Mouse (Mus musculus) testis, adult 2 months (tissue): ENCODE results near the gene Fstl4.

Experiments used
- CTCF ChIP-seq: fragments of 200-500 bp; IDR thresholded peaks from 2 replicates; pipeline ENCODE4 v1.5.1; 2012; ENCODE audit warnings: low read depth, mild to moderate bottlenecking, inconsistent platforms, low read length, moderate library complexity; ENCODE audit not compliant: control insufficient read depth, insufficient read depth, insufficient replicate concordance
- POLR2A ChIP-seq: fragments of 200-500 bp; IDR thresholded peaks from 2 replicates; pipeline ENCODE4 v1.6.1; 2012; ENCODE audit warnings: low read depth, mild to moderate bottlenecking, inconsistent platforms, low read length, moderate library complexity; ENCODE audit not compliant: control insufficient read depth

DNA sequence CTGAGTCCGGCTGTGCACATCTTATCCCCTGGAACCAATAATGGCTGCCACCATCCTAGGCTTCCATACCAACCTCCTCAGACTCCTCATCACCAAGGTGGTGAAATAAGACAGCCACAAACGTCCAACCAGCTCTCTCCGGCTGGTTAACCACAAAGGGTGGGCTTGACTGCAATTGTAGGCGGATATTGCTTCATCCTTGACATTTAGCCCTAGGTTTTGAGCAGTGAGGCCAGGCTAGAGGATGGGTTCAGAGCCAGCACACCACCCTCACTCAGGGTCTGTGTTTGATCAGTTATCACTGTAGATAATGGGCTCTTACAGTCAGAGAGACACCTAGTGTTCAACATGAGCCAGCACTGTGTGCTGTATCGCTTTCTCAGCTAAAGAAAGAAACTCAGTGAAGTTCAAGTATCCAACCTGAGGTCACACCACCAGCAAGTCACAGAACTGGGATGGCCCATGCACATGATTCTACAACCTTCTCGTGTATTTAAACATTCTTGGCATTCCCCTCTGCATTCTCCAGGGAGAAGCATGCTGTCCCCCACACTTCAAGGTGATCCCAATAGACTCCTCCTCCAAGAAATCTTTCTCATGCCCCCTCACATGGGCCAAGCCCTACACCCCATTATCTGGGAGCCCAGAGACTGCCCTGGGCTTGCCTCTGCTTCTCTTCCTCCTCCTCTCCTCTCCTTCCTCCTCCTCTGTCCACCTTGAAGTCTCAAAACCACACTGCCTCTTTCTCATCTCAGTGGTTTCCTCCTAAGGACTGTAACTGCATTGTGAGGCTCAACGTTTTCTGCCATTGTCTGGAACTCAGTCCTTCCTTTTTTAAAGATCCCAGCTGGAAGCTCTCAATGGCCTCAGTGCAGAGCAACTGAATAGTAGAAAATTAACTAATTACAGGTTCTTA lies 314.2 kb downstream of the Fstl4 start:
- TF ChIP-seq POLR2A (no peak), CTCF (no peak)
